Mouse (Mus musculus) myocyte (in vitro differentiated cells): ENCODE results near the gene Abca3. TPM values are rescaled to one million over a fixed set of nuclear protein-coding genes. Genes with fewer than 3 reads are reported as not detected.

Experiments
- polyA plus RNA-seq: library from polyadenylated mRNA; unstranded; fragments of >200 nt; fragmentation: generic; extraction: Trizol; gene quantifications from one replicate; pipeline ENCODE4 v1.2.1, GENCODE M21; 2012; ENCODE audit warnings: missing spikeins

Gene Abca3
- polyA plus RNA-seq, 1 experiment, result 1.4 TPM

Other genes with a start within 250 kb of the Abca3 start
- gene Pdpk1, start 201.0 kb upstream of the Abca3 start, polyA plus RNA-seq, result 10.1 TPM
- gene Amdhd2, start 188.2 kb upstream of the Abca3 start, polyA plus RNA-seq, result 29.8 TPM
- gene Atp6v0c, start 182.2 kb upstream of the Abca3 start, polyA plus RNA-seq, result 432 TPM
- gene Tbc1d24, start 146.4 kb upstream of the Abca3 start, polyA plus RNA-seq, result 4.3 TPM
- gene Ntn3, start 142.4 kb upstream of the Abca3 start, polyA plus RNA-seq, result 0.13 TPM
- gene Tedc2, start 131.1 kb upstream of the Abca3 start, polyA plus RNA-seq, result 3.7 TPM
- 13.3 TPM for gene Ccnf, start 100.5 kb upstream of the Abca3 start, polyA plus RNA-seq
- gene Abca17, start 882 bp upstream of the Abca3 start, polyA plus RNA-seq, result not detected
- gene Rnps1, start 62.6 kb downstream of the Abca3 start, polyA plus RNA-seq, result 53.7 TPM
- 52.6 TPM for gene Eci1, start 74.7 kb downstream of the Abca3 start, polyA plus RNA-seq
- gene Dnase1l2, start 91.2 kb downstream of the Abca3 start, polyA plus RNA-seq, result 1.0 TPM
- gene E4f1, start 118.4 kb downstream of the Abca3 start, polyA plus RNA-seq, result 18.7 TPM
- gene Pgp, start 118.4 kb downstream of the Abca3 start, polyA plus RNA-seq, result 53.7 TPM
- gene Bricd5, start 121.9 kb downstream of the Abca3 start, polyA plus RNA-seq, result 0.53 TPM
- gene Mlst8, start 127.1 kb downstream of the Abca3 start, polyA plus RNA-seq, result 16.5 TPM
- 0.16 TPM for gene Caskin1, start 136.7 kb downstream of the Abca3 start, polyA plus RNA-seq
- gene Traf7, start 176.0 kb downstream of the Abca3 start, polyA plus RNA-seq, result 112 TPM
- 0.35 TPM for gene Rab26, start 182.3 kb downstream of the Abca3 start, polyA plus RNA-seq
- gene Pkd1, start 197.9 kb downstream of the Abca3 start, polyA plus RNA-seq, result 47.2 TPM